Mouse (Mus musculus) adipocyte (in vitro differentiated cells): ENCODE measurements around the gene Doc2b.
"Not testable (repeated sequence)": the region's sequence is repeated elsewhere in the genome, so short reads cannot be mapped to it uniquely, and the experiment has no call there.

Source experiments
- DNase-seq: peaks from one replicate; pipeline ENCODE4 v3.0.0-alpha.2; 2016; ENCODE audit warnings: low spot score

The Doc2b gene

GRCm38 (mm10) chr11:75736978-75737377 lies 58.9 kb downstream of the Doc2b start:
- DNase-seq, result no peak

GRCm38 (mm10) chr11:75735462-75736252 lies 60.2 kb downstream of the Doc2b start:
- DNase-seq, result no peak

GRCm38 (mm10) chr11:75733227-75733940 lies 62.5 kb downstream of the Doc2b start:
- peak; percentile 52 for DNase-seq

- peak; percentile 92 for DNase-seq
These were observed 63.2 kb downstream of the Doc2b start, which contains the start of gene Ywhae for GRCm38 (mm10) chr11:75732434-75733226. Ywhae (plus strand) TSS chr11:75732869.

GRCm38 (mm10) chr11:75727659-75728058 lies 68.2 kb downstream of the Doc2b start:
- DNase-seq, result not testable (repeated sequence)

- no peak for DNase-seq
These were observed 68.7 kb downstream of the Doc2b start for GRCm38 (mm10) chr11:75727168-75727567.

GRCm38 (mm10) chr11:75722339-75722738 lies 73.5 kb downstream of the Doc2b start:
- no peak for DNase-seq
